Mouse (Mus musculus): Measurements from ENCODE around the gene Ftsj1.

Ftsj1 gene

GRCm38 (mm10) chrX:8252334-8253285 is at the start of gene Ftsj1:
Gene Ftsj1, minus strand, starts transcription at chrX:8252406.
- in situ Hi-C loops (cut with MboI, MseI), result no loop called here

GRCm38 (mm10) chrX:8288621-8289020 is 36.4 kb upstream of the Ftsj1 start:
- in situ Hi-C loops (cut with MboI, MseI), result loop anchor here (25.0 kb wide), 1 partner anchor 924 kb away; no protein-coding TSS in a partner anchor

- in situ Hi-C loops (cut with MboI, MseI), result no loop called here
Observed at GRCm38 (mm10) chrX:8274056-8274455, 21.9 kb upstream of the Ftsj1 start.

- in situ Hi-C loops (cut with MboI, MseI), result no loop called here
Observed at GRCm38 (mm10) chrX:8272000-8272399, 19.8 kb upstream of the Ftsj1 start.

- in situ Hi-C loops (cut with MboI, MseI), result no loop called here
Observed at GRCm38 (mm10) chrX:8271083-8271820, 19.0 kb upstream of the Ftsj1 start, which contains the start of gene Slc38a5. Gene Slc38a5, plus strand, starts transcription at chrX:8271133.

GRCm38 (mm10) chrX:8264222-8264621 is 12.0 kb upstream of the Ftsj1 start:
- in situ Hi-C loops (cut with MboI, MseI), result no loop called here

DNA sequence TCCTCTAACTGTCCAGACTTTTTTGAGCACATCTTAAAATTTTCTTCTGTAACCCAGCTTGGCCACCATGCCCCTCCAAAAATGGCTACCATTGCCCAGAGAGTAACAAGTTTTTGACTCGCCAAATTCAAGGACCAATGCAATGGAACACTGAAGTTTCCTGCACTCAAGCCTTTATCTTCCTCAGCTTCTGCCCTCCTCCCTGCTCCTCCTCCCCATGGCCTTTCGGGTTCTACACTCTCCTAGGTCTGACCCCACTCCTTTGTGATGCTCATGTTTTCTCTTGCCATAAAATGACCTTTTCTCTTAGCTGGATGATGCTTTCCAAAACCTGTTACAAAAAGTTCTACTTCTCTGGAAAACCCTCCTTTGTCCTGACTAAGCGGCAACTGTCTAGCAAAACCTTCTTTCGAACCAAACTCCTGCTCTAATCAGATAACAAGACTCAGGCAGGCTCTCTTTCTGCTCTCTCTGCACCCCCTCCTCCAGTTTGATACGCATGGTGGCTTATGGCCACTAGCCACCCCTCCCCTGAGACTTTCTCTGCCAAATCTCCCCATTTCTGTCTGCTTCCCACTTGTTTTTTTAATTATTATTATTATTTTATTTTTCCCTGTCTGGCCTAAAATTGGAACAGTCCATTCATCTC is 11.1 kb upstream of the Ftsj1 start:
- in situ Hi-C loops (cut with MboI, MseI), result no loop called here

DNA sequence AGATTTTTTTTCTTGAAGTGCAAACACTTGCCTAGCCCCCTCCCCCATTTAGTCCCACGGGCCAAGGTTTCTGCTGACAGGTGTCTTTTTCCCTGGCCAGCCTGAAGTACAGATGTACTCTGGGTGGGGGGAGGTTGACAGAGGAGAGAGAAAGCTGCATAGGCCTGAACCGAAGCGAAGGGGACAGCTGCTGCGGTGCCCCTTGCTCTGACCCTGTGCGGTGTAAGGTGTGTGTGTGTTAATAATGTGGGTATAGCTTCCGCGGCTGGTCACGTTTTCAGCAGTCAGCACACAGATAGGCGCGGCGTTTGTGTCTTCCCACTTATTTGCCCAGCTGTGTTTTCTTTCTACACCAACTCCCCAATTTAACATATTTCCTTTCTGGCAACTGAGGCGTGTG is 7.3 kb upstream of the Ftsj1 start:
- in situ Hi-C loops (cut with MboI, MseI), result no loop called here

GRCm38 (mm10) chrX:8255807-8256206 is 3.6 kb upstream of the Ftsj1 start:
- in situ Hi-C loops (cut with MboI, MseI), result no loop called here

- in situ Hi-C loops (cut with MboI, MseI), result no loop called here
Observed at GRCm38 (mm10) chrX:8253711-8254110, 1.5 kb upstream of the Ftsj1 start.

- in situ Hi-C loops (cut with MboI, MseI), result no loop called here
Observed at GRCm38 (mm10) chrX:8251789-8252333, 345 bp downstream of the Ftsj1 start.

GRCm38 (mm10) chrX:8248542-8249120 is 3.6 kb downstream of the Ftsj1 start:
- in situ Hi-C loops (cut with MboI, MseI), result no loop called here

DNA sequence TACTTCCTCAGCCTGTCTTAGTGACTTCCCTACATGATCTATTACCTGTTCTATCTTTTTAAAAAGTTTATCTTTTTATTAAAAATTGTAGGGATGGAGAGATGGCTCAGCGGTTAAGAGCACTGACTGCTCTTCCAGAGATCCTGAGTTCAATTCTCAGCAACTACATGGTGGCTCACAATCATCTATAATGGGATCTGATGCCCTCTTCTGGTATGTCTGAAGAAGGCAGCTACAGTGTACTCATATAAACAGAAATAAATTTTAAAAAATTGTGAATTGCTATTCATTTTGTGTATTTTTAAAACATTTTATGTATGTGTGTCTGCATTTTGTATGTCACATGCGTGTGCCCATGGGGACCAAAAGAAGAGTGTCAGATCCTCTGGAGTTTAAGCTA is 4.5 kb downstream of the Ftsj1 start:
- in situ Hi-C loops (cut with MboI, MseI), result no loop called here

DNA sequence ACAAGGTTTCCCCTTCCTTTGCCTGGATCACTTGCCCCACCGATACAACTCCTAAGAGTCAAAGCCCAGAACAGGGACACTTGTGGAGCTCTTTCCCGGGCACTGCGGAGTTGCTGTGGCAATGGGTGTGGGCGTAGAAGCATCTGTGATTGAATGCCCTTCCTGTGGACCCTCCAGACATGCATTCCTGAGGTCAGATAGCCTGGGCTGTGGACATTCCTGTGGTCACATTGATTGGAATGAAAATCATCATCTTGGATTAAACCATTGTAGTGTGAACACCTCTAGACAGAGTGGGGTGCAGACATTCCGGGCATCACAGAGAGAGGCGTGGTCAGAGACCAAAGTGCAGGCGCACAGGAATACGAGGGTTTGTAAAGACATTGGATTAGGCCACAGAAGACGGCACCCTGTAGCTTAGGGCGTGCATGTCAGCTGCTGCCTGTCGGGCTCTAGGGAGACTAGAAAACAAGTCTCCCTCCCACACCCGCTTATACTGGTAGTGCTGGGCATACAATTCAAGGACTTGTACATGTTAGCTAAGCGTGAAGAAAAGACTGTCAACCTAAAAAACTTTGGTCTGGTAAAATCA is 13.3 kb downstream of the Ftsj1 start:
- in situ Hi-C loops (cut with MboI, MseI), result no loop called here

- in situ Hi-C loops (cut with MboI, MseI), result no loop called here
Observed at GRCm38 (mm10) chrX:8236704-8237103, 15.5 kb downstream of the Ftsj1 start.

DNA sequence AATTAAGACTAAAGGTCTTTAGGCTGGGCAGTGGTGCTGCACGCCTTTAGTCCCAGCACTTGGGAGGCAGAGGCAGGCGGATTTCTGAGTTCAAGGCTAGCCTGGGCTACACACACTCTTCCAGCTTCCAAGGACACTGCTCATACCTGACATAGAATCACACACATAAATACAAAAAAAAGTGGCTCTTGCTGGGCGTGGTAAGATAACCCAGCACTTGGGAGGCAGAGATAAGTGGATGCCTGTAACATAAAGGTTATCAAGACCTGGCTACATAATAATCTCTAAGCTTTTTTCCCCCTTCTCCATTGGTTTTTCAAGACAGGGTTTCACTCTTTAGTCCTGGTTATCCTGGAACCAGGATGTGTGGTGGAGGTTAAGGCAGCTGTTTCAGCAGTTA is 18.6 kb downstream of the Ftsj1 start:
- in situ Hi-C loops (cut with MboI, MseI), result no loop called here

- in situ Hi-C loops (cut with MboI, MseI), result no loop called here
Observed at GRCm38 (mm10) chrX:8230272-8230671, 21.9 kb downstream of the Ftsj1 start.

GRCm38 (mm10) chrX:8223473-8223872 is 28.7 kb downstream of the Ftsj1 start:
- in situ Hi-C loops (cut with MboI, MseI), result no loop called here

DNA sequence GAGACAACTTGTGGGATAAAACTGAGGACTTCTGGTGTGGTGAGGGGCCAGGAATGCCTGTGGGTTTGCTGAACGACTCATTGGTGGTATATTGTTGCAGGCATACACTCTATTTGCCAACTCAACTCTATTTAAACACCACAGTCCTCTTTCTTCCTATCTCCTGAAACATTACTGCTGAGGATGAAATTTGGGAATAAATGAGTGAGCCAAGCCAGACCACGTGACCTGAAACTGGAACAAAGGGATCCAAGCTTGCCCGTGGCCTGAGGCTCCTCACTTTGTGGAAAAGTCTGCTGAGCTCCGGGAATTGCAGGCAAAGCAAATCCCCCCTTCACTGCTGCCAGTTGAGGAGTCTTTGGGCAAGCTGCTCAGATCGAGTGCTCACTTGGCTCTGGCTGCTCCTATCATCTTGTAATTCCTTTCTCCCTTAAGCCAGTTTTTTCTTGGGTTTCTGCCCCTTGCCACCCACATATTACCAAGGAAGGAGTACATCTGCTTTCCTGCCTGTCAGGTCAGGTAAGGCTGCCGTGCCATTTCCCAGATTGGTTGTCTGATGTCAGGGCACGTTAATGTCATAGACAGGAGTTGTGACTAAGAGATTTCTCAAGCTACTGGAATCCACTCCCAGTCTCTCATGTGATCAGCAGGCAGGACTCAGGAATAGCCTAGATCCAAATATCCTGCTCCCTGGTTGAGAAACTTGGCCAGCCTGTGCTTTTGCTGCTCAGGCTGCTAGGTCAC is 29.4 kb downstream of the Ftsj1 start:
- in situ Hi-C loops (cut with MboI, MseI), result no loop called here

- in situ Hi-C loops (cut with MboI, MseI), result no loop called here
Observed at GRCm38 (mm10) chrX:8222296-8222677, 29.9 kb downstream of the Ftsj1 start.
